Mouse (Mus musculus): ENCODE data around the gene Gm20479.

DNA sequence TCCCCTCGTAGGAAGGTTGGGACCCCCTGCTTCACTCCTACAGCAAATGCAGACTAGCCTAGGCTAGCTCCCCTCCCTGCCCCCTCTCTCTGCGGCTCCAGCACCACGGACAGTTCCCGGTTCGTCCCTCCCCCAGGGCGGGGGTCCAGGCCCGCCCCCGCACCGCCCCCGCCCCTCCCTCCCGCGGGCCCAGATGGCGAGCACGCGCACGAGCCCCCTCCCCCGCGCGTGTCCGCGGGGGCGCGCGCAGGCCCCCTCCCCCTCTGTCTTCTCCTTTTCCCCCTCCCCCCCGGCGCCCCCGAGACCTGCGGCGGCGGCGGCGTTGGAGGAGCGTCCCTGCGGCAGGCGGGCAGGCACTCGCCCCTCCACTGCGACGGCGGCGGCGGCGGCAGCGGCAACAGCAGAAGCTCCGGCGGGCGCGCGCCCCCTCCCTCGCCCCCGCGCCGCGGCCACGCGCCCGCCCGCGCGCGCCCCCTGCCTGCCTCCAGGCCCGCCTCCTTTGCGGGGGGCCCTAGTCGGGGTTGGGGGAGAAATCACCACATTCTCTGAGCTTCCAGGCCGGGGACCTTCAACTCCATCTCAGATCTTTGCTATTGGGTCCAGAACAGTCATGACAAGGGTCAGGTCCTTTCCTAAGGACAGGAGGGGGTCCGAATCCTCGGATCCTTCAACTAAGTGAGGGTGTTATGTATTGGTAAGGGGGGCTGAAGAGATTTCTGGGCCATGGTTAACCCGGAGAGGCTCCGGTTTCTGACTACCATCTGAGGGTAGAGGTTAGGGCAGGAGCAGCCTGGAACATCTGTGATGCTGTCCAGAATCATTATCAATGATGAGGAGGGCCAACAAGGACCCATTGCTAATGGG lies 39.2 kb upstream of the Gm20479 start:
- TF ChIP-seq MYOG (IDR thresholded peaks at IDR 0.05; ENCODE audit: control insufficient read depth in 1 of 3, insufficient read depth in 1 of 3, insufficient read length in 2 of 3, low read depth in 2 of 3) (no peak), POLR2AphosphoS2 (IDR thresholded peaks at IDR 0.05; ENCODE audit: insufficient read length, low read depth) (no peak), POLR2A (IDR thresholded peaks at IDR 0.05; ENCODE audit: insufficient read length, low read depth) (no peak), E2F4 (IDR thresholded peaks at IDR 0.05; ENCODE audit: insufficient read depth) (no peak), MAX (IDR thresholded peaks at IDR 0.05; ENCODE audit: low read depth) (no peak)

Measured in myocyte (in vitro differentiated cells).